Mouse (Mus musculus): ENCODE data around the gene Tnks1bp1. TPM values are rescaled to one million over a fixed set of nuclear protein-coding genes. Genes with fewer than 3 reads are reported as not detected.

Gene Tnks1bp1
- total and polyA plus RNA-seq, 3 experiments, result 1.5 to 7.5 (median 3.9) TPM

DNA sequence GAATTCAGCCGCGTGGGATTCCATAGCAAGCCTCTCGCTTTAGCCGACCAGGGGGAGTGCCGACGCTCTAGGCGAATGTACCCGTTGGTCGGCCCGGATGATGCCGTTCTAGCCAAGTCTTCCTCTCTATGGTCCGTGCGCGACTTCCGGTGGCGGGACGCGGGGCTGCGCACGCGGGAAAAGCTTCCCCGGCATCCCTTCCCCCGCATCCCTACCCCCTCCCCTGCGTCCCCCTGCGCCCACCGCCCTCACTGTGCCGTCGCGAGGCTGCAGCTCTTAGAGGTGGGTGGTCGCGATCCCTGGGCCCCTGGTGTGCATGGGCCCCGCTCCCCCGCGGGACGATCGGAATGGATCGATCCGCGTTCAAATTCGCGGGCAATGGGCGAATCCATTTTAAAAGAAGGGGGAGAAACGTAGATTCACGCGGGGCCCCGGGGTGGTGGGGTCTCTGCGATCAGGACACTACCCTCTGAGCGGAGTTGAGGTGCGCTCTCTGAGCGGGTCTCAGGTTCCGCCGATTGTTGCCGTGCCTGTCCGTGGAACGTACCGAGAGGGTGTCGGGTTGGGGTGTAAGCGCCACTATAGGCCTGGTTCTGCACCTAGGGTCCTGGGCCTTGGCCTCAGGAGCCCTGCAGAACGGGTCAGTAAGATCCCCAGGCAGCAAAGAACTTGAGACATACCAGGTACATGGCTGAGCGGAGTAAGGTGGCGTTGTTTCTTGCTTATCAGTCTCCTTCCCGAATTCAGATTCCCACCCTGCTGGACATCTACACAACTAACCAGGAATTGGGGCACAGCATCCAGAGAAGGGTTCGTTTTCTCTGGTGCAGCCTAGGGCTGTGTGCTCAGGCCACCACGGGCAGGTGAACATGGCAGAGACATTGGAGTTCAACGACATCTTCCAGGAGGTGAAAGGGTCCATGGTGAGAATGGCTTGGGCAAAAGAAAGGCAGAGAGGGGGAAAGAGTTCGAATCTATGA is 10.5 kb upstream of the Tnks1bp1 start, which contains the start of the genes Ssrp1 and P2rx3 (continued):
- peak; percentile 40; the same call in 1 of the 2 replicates for TF ChIP-seq BHLHE40 (IDR thresholded peaks at IDR 0.05; ENCODE audit: low read depth, low read length)
- no peak for TF ChIP-seq ZNF384 (IDR thresholded peaks at IDR 0.05; ENCODE audit: low read depth, low read length)
- TF ChIP-seq NRF1 (IDR thresholded peaks at IDR 0.05; ENCODE audit: low read depth, low read length), result peak; percentile 75
- TF ChIP-seq EP300 (IDR thresholded peaks at IDR 0.05; ENCODE audit: low read length), result no peak
- peak; percentile 80 for TF ChIP-seq MXI1 (IDR thresholded peaks at IDR 0.05; ENCODE audit: low read depth, low read length)
- TF ChIP-seq MAX (IDR thresholded peaks at IDR 0.05; ENCODE audit: low read length), result peak; percentile 90
- TF ChIP-seq UBTF (IDR thresholded peaks at IDR 0.05; ENCODE audit: low read depth, low read length), result peak; percentile 76; the same call in 1 of the 2 replicates
- no peak for TF ChIP-seq ZKSCAN1 (IDR thresholded peaks at IDR 0.05; ENCODE audit: borderline replicate concordance, low read depth, low read length)
- TF ChIP-seq ZC3H11A (IDR thresholded peaks at IDR 0.05; ENCODE audit: low read depth, low read length), result no peak
- TF ChIP-seq CTCF (conservative IDR thresholded peaks at IDR 0.05 in 1 of 2, IDR thresholded peaks at IDR 0.05 in 1 of 2; ENCODE audit: low read depth in 2 of 2, low read length in 2 of 2), result no peak
- TF ChIP-seq USF2 (conservative IDR thresholded peaks at IDR 0.05; ENCODE audit: low read depth, low read length), result no peak
- no peak for TF ChIP-seq SMC3 (IDR thresholded peaks at IDR 0.05; ENCODE audit: low read depth, low read length)
- peak; percentile 87 for TF ChIP-seq POLR2A (IDR thresholded peaks at IDR 0.05; ENCODE audit: low read depth, low read length)
- TF ChIP-seq ZMIZ1 (IDR thresholded peaks at IDR 0.05; ENCODE audit: low read depth, low read length), result peak; percentile 73; the same call in 1 of the 2 replicates
- peak; percentile 94 for TF ChIP-seq TCF12 (IDR thresholded peaks at IDR 0.05; ENCODE audit: low read depth, low read length)

DNA sequence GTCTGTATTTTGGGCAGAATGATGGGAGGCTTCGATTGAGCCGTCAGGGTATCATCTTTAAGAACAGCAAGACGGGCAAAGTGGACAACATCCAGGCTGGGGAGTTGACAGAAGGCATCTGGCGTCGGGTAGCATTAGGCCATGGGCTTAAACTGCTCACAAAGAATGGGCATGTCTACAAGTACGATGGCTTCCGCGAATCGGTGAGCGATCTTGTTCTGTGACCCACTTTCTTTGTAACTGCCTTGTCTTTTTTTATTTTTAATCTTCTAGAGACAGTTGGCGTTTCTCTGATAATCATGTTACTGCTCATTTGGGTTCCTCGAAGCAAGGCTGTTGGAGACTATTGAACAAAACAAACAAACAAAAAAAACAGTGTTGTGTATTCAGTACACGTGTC is 9.5 kb upstream of the Tnks1bp1 start:
- peak overlapping the region; percentile 81 for H3K9ac ChIP-seq (ENCODE audit: insufficient read depth, low read depth)
- in situ Hi-C loops (cut with MboI; ENCODE audit: low pct_ligation_motif_present, low pct_unique_long_range_greater_than_20kb, low sequenced_read_pairs) (no loop called here), dilution Hi-C loops (cut with MboI; ENCODE audit: extremely low pct_ligation_motif_present, extremely low pct_unique_long_range_greater_than_20kb, low sequenced_read_pairs) (no loop called here)
- no peaks in the 10 kb centered on the region for H3K9me3 ChIP-seq (replicated peaks; ENCODE audit: low read length)
- H3K4me3 ChIP-seq (replicated peaks in 1 of 3; ENCODE audit: low read depth in 2 of 3, low read length in 2 of 3, poor library complexity in 1 of 3), result peak overlapping the region; percentile 71 to 93 (median 77)
- peak overlapping the region; percentile 85 for H3K4me2 ChIP-seq (ENCODE audit: insufficient read depth, low read depth, poor library complexity, severe bottlenecking)
- H3K36me3 ChIP-seq (replicated peaks in 1 of 2; ENCODE audit: control insufficient read depth in 1 of 2, insufficient read depth in 1 of 2, low read length in 1 of 2), result peaks cover 38 to 47% of the 10 kb centered on the region in 2 experiments
- H3K27ac ChIP-seq (ENCODE audit: insufficient read depth, low read depth), result no peak overlapping the region
- peaks cover 32% of the 10 kb centered on the region for H3K79me2 ChIP-seq (replicated peaks; ENCODE audit: control insufficient read depth, extremely low read depth, insufficient read depth, poor library complexity, severe bottlenecking)
- no peak for DNase-seq (ENCODE audit: extremely low read depth)
- peaks cover 9 to 64% of the 10 kb centered on the region in 2 experiments for H3K4me1 ChIP-seq (ENCODE audit: control insufficient read depth in 1 of 2, insufficient read depth in 2 of 2)
- no peaks in the 10 kb centered on the region for H3K27me3 ChIP-seq (replicated peaks)
- TF ChIP-seq CTCF (conservative IDR thresholded peaks at IDR 0.05 in 1 of 2, IDR thresholded peaks at IDR 0.05 in 1 of 2; ENCODE audit: low read depth in 2 of 2, low read length in 2 of 2), result no peak

DNA sequence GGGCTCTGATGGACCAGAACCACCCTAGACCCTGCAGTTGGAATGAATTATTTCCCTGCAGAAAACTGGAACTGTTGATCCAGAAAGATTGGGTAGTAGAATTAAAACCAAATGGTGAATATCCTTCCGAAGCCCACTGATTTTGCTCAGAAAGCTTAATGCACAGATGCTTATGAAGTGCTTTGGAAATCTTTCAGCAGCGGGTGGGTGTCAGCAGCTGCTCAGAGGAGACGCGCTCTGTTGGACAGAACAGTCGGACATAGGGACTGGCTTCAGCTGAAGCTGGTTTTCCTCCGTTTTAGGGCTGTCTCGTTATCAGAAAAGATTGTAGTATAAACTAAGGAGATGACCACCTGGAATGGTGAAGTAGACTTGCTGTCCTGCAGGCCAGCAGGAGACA is 4.2 kb upstream of the Tnks1bp1 start:
- in situ Hi-C loops (cut with MboI; ENCODE audit: low pct_ligation_motif_present, low pct_unique_long_range_greater_than_20kb, low sequenced_read_pairs), result no loop called here
- no peak overlapping the region for H3K4me2 ChIP-seq (ENCODE audit: insufficient read depth, low read depth, poor library complexity, severe bottlenecking)
- H3K27me3 ChIP-seq (replicated peaks), result no peaks in the 10 kb centered on the region
- no peak overlapping the region for H3K27ac ChIP-seq (ENCODE audit: insufficient read depth, low read depth)
- H3K4me1 ChIP-seq (ENCODE audit: control insufficient read depth in 1 of 2, insufficient read depth in 2 of 2), result peaks cover 6 to 71% of the 10 kb centered on the region in 2 experiments
- no peak overlapping the region for H3K9ac ChIP-seq (ENCODE audit: insufficient read depth, low read depth)
- dilution Hi-C loops (cut with MboI; ENCODE audit: extremely low pct_ligation_motif_present, extremely low pct_unique_long_range_greater_than_20kb, low sequenced_read_pairs), result no loop called here
- peaks cover 17% of the 10 kb centered on the region for H3K79me2 ChIP-seq (replicated peaks; ENCODE audit: control insufficient read depth, extremely low read depth, insufficient read depth, poor library complexity, severe bottlenecking)
- H3K36me3 ChIP-seq (replicated peaks in 1 of 2; ENCODE audit: control insufficient read depth in 1 of 2, insufficient read depth in 1 of 2, low read length in 1 of 2), result peaks cover 69 to 80% of the 10 kb centered on the region in 2 experiments
- no peaks in the 10 kb centered on the region for H3K9me3 ChIP-seq (replicated peaks; ENCODE audit: low read length)
- no peak overlapping the region for H3K4me3 ChIP-seq (replicated peaks in 1 of 3; ENCODE audit: low read depth in 2 of 3, low read length in 2 of 3, poor library complexity in 1 of 3)
- no peak for DNase-seq (ENCODE audit: extremely low read depth)
- TF ChIP-seq GABPA (IDR thresholded peaks at IDR 0.05; ENCODE audit: insufficient replicate concordance, low read depth, low read length), result no peak
- no peak for TF ChIP-seq TBP (conservative IDR thresholded peaks at IDR 0.05; ENCODE audit: low read depth, low read length)
- TF ChIP-seq POLR2AphosphoS2 (IDR thresholded peaks at IDR 0.05; ENCODE audit: low read depth, low read length), result no peak
- TF ChIP-seq MXI1 (IDR thresholded peaks at IDR 0.05; ENCODE audit: low read depth, low read length), result no peak
- no peak for TF ChIP-seq ELF1 (IDR thresholded peaks at IDR 0.05; ENCODE audit: low read depth, low read length)
- TF ChIP-seq SIN3A (IDR thresholded peaks at IDR 0.05; ENCODE audit: low read length), result no peak
- no peak for TF ChIP-seq NELFE (IDR thresholded peaks at IDR 0.05; ENCODE audit: low read depth, low read length)
- TF ChIP-seq CHD2 (IDR thresholded peaks at IDR 0.05; ENCODE audit: low read length), result no peak
- TF ChIP-seq E2F4 (IDR thresholded peaks at IDR 0.05; ENCODE audit: insufficient replicate concordance, low read depth, low read length), result no peak
- TF ChIP-seq ZC3H11A (IDR thresholded peaks at IDR 0.05; ENCODE audit: low read depth, low read length), result no peak
- no peak for TF ChIP-seq TCF12 (IDR thresholded peaks at IDR 0.05; ENCODE audit: low read depth, low read length)
- TF ChIP-seq NRF1 (IDR thresholded peaks at IDR 0.05; ENCODE audit: low read depth, low read length), result no peak
- TF ChIP-seq RAD21 (IDR thresholded peaks at IDR 0.05; ENCODE audit: low read depth, low read length), result no peak
- no peak for TF ChIP-seq ZMIZ1 (IDR thresholded peaks at IDR 0.05; ENCODE audit: low read depth, low read length)
- no peak for TF ChIP-seq RCOR1 (conservative IDR thresholded peaks at IDR 0.05; ENCODE audit: low read depth, low read length)
- TF ChIP-seq SMC3 (IDR thresholded peaks at IDR 0.05; ENCODE audit: low read depth, low read length), result no peak
- no peak for TF ChIP-seq HCFC1 (IDR thresholded peaks at IDR 0.05; ENCODE audit: low read depth, low read length)
- TF ChIP-seq JUND (conservative IDR thresholded peaks at IDR 0.05; ENCODE audit: low read depth, low read length), result no peak
- no peak for TF ChIP-seq KAT2A (IDR thresholded peaks at IDR 0.05; ENCODE audit: insufficient replicate concordance, low read length)
